Mouse (Mus musculus) kidney, postnatal 10 days (tissue): ENCODE data around the gene C130026I21Rik.
"Not testable (repeated sequence)": the region's sequence is repeated elsewhere in the genome, so short reads cannot be mapped to it uniquely, and the experiment has no call there.

ENCODE experiments used
- DNase-seq: peaks from one replicate; pipeline ENCODE4 v3.0.0; 2021; ENCODE audit warnings: mixed read lengths

C130026I21Rik gene

DNA sequence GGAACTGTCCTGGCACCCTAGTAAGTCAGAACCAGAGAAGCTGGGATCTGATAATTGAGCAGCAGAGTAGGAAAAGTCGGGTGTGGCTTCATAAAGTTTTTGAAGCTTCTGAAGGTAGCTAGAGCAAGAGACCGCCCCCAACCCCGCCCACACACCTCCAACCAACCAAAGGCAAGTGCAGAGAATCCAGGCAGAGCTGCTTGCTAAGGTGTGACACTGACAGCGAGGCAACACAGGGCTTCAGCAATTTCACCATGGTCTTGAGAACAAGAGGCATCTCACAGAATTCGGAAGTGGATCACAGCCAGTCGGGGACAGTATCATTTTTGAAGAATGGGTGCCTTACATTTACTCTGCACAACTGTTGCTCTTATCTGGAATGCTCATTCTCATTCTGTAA is at the start of gene C130026I21Rik:
Gene C130026I21Rik (minus strand): TSS at position 101 of the 400 bp plus-strand sequence.
- not testable (repeated sequence) for DNase-seq

DNA sequence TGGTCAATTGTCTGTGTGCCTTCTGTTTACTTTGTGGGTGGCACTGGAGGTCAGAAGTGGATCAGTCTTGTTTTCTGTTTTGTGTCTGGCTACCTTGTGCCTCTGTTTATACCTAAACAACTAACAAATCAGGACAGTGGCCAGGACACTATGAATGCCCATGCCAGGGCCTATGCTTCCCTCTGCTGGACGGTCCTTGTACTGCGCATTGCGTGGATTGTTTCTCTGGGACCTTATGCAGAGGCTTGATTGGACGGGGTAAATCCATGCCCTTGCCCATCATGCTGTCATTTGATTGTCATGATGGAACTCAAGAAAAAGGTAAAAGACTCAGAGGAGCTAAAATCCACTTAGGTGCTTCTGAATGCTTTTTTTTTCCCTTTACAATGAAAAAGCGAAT is 16.7 kb upstream of the C130026I21Rik start:
- DNase-seq: peak; percentile 11

DNA sequence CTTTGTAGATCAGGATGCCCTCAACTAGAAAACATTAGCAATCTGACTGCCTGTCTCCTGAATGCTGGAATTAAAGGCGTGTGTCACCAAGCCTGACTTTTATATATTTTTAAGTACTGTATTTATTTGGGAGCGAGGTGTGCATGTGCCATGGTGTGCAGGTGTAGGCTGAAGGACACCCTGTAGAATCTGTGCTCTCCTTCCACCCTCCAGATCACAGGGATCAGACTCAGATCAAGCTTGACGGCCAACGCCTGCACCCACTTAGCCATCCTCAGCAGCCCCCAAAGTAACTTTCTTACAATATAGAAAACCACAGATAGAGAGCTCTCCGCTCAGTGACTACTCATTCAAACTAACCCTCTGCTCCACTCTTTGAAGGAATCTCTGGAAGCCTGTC is 6.1 kb upstream of the C130026I21Rik start:
- DNase-seq: not testable (repeated sequence)

GRCm38 (mm10) chr1:85258634-85259033 is 11.7 kb downstream of the C130026I21Rik start:
- DNase-seq: peak; percentile 23

DNA sequence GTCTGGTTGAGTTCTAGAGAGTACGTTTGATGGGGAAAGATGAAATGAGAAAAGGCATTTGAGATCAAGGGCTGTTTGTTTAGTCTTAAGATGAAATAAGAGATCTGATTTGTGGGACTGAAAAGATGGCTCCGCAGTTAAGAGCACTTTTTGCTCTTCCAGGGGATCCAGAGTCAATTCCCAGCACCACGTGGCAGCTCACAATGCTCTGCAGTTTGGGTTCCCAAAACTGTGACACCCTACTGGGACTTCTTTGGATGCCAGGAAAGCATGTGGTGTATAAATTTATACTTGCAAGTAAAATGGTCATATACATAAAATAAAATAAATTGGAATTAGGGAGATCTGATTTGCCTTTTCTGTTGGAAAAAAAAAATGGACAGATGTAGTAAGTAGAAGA is 15.1 kb downstream of the C130026I21Rik start:
- not testable (repeated sequence) for DNase-seq

DNA sequence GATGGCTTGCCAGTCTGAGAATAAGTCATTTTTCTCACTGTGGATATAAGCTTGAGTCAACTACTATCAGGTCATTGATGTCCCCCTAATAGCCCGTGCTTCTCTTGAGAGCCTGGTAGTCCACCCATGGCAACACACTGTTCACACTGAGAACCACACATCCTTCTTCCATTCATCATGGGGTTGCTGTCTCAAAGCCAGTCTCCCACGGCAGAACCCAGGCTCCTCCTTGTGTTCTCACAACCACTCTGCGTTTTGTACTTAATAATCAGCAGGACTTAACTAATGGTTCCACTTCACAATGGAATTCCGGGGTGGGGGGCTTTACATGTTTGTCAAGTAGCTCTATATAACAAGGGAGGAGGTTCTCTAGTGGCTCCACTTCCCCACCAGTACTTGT is 19.2 kb downstream of the C130026I21Rik start:
- DNase-seq: not testable (repeated sequence)

DNA sequence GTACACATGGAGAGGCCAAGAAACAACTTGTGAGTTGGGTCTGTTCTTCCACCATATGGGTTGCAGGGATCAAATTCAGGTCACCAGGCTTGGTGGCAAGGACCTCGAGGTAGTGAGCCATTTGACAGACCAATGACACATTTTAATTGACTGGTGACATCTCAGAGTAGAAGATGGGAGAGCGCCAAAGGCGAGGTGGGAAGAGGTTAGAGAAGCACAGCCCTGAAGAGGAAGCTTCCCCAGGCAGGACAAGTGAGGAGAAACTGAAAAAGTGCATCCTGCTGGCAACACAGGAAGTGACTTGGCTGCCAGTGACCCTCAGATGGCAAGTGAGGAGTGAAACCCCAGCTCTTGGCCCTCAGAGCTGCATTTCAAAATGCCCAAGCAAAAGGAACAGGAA is 21.4 kb downstream of the C130026I21Rik start:
- DNase-seq: not testable (repeated sequence)

DNA sequence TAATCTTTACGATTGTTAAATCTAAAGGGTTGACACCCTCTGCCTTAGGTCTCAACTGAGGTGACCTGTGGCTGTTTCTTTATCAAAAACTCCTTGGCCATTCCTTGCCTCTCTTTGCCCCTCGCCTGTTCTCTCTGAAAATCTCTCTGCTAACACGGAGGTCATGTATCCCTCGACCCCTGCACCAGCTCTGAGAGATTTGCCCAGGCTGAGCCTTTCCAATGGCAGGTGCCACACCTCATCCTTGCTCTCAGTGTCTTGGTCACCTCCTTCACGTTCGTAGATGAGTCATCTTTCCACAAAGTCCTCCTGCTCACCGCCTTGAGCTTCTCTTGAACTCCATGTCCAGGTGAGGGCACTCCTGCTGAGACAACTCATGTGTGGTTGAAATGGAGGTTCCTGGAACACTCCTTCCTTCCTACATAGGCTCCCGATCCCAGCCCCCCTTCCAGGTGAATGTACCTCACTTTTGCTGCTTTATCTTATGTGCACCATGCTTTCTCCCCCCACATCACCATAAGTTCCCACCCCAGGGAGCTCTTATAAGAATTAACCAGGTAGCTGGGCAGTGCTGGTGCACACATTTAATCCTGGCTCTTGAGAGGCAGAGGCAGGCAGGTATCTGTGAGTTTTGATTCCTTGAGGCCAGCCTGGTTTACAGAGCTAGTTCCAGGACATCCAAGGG is 23.4 kb downstream of the C130026I21Rik start:
- DNase-seq: not testable (repeated sequence)

DNA sequence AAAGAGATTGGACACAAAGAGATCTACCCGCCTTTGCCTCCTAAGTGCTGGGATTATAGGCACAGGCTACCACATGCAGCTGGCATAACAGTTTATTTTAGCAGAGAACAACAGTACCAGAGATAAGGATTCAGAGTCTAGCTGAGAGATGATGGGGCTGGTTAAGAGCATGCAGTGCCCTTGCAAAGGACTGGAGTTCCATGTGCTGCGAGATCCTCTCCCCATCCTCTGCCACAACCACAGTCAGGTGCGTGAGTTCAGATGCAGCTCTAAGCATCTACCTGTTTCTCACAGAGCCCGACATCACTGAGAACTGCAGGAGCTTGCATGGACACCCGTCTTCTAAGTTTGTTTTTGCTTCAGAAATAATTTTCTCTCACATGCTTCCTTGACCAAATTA is 24.1 kb downstream of the C130026I21Rik start:
- DNase-seq: not testable (repeated sequence)

- not testable (repeated sequence) for DNase-seq
Observed at GRCm38 (mm10) chr1:85244941-85245340, 25.4 kb downstream of the C130026I21Rik start.

GRCm38 (mm10) chr1:85243023-85243422 is 27.3 kb downstream of the C130026I21Rik start:
- DNase-seq: not testable (repeated sequence)

- DNase-seq: not testable (repeated sequence)
Observed at GRCm38 (mm10) chr1:85239018-85239775, 31.2 kb downstream of the C130026I21Rik start.

DNA sequence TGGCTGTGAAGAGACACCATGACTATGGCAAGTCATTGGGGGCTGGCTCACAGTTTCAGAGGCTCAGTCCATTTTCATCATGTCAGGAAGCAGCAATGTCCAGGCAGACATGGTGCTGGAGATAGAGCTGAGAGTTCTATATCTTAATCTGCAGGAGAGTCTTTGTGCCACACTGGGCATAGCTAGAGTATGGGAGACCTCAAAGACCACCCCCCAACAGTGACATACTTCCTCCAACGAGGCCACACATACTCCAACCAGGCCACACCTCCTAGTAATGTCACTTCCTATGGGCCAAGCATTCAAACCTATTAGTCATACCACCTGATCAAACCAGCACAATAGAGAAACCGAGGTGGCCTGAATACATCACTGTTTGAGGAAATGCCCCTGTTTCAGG is 63.8 kb downstream of the C130026I21Rik start:
- not testable (repeated sequence) for DNase-seq

GRCm38 (mm10) chr1:85199523-85199922 is 70.8 kb downstream of the C130026I21Rik start:
- not testable (repeated sequence) for DNase-seq

- not testable (repeated sequence) for DNase-seq
Observed at GRCm38 (mm10) chr1:85198647-85199350, 71.6 kb downstream of the C130026I21Rik start.

- DNase-seq: not testable (repeated sequence)
Observed at GRCm38 (mm10) chr1:85196732-85197131, 73.6 kb downstream of the C130026I21Rik start.

DNA sequence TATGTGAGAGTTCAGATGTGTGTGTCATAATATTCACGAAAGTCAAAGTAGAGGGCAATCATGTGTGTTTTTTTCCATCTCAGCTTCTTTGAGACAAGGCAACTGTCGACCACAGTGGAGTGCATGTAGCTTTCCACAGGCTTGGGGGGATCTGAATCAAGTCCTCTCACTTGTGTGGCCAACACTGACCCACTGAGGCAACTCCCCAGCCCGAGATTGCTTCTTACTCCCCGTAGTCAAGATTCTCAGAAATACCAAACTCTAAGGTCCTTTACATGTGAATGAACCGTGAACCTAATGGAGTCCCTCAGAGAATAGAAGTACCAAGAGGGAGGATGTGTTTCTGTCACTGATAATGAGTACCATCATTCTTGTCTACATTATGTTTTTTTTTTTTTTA is 76.6 kb downstream of the C130026I21Rik start:
- DNase-seq: not testable (repeated sequence)

DNA sequence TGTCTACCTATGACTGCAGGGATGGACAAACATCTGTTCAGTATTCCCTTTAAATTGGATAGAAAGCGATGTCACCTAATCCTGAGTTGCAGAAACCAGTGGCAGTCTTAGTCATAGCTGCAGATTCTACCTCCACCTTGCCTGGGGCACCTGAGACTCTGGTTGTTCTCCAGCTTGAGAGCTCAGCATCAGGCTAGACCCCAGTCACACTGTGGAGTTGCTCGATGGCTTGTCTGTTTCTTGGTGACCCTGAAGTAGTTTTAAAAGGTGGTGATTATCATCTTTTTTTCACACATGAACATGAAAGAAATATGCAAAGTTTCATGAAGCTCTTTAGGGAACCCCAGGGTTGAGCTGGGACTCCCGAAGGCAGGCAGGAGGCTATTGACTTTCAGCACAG is 88.4 kb downstream of the C130026I21Rik start:
- DNase-seq: not testable (repeated sequence)

DNA sequence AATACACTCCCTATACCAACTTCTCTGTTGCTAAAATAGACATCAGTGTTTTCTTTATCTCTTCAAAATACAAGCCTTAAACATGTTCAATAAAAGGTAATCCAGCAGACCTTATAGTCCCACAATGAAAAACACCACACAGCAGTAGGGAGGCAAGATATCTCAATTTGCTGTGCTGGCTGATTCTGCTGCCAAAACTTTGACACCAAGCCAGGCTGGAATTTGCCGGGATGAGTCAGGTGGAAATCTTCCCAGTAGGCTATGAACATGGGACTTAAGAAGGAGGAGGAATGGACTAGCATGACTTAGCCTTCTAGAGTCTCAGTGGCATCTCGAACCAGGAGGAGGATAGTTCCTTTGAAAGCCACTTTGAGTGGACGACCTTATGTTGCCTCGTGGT is 91.4 kb downstream of the C130026I21Rik start:
- DNase-seq: not testable (repeated sequence)

DNA sequence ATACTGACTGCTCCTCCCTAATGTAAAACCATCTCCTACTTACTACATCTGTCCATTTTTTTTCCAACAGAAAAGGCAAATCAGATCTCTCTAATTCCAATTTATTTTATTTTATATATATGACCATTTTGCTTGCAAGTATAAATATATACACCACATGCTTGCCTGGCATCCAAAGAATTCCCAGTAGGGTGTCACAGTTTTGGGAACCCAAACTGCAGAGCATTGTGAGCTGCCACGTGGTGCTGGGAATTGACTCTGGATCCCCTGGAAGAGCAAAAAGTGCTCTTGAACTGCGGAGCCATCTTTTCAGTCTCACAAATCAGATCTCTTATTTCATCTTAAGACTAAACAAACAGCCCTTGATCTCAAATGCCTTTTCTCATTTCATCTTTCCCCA is 107.5 kb downstream of the C130026I21Rik start:
- DNase-seq: not testable (repeated sequence)

DNA sequence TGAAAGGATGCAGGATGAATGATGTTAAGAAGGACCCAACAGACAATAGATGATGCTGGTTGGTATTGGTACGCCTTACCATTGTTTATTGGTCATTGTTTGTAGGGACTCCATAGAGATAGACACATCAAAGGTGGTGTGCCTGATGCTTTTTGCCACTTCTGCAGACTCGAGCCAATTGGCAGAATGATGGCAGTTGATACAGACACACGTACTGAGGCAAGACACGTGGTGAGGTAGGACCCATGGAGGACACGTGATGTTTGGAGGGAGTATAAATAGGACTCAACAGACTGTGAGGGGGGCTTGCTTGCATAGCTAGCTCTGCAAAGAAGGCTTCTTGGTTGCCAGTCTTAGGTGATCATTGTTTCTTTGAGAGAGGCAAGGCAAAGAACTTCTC is 115.2 kb downstream of the C130026I21Rik start:
- not testable (repeated sequence) for DNase-seq

DNA sequence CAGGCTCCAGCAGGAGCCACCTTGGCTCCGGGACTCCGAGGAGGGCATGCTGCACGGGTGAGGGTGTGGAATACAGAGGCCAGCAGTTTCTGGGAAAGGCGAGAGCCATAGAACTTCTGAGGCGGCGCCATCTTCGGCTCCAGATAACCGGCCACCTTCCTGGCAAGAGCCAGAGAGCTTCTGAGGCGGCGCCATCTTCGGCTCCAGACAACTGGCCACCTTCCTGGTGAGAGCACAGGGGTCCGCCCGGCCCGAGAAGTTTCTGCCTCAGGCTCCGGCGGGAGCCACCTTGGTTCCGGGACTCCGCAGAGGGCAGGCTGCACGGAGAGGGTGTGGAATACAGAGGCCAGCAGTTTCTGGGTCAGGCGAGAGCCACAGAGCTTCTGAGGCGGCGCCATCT is 136.7 kb downstream of the C130026I21Rik start:
- DNase-seq: not testable (repeated sequence)

GRCm38 (mm10) chr1:85121841-85122240 is 148.5 kb downstream of the C130026I21Rik start:
- DNase-seq: peak; percentile 4
